Mouse (Mus musculus) cerebellum, adult 2 months (tissue): ENCODE results near the gene Erp44.

ENCODE experiments used
- CTCF ChIP-seq: fragments of 200-500 bp; IDR thresholded peaks from 2 replicates; pipeline ENCODE4 v1.5.1; 2011; ENCODE audit warnings: low read depth, mild to moderate bottlenecking, control low read depth, low read length, moderate library complexity, borderline replicate concordance; ENCODE audit not compliant: insufficient read depth
- POLR2A ChIP-seq: fragments of 200-500 bp; IDR thresholded peaks from 2 replicates; pipeline ENCODE4 v1.6.1; 2011; ENCODE audit warnings: low read length, control low read depth, borderline replicate concordance; ENCODE audit not compliant: insufficient read depth

GRCm38 (mm10) chr4:48316036-48316435, 36.7 kb upstream of the Erp44 start:
- no peak for TF ChIP-seq CTCF
- no peak for TF ChIP-seq POLR2A
